ENCODE assay signal across 8 mouse cellular contexts in the genomic region with DNA sequence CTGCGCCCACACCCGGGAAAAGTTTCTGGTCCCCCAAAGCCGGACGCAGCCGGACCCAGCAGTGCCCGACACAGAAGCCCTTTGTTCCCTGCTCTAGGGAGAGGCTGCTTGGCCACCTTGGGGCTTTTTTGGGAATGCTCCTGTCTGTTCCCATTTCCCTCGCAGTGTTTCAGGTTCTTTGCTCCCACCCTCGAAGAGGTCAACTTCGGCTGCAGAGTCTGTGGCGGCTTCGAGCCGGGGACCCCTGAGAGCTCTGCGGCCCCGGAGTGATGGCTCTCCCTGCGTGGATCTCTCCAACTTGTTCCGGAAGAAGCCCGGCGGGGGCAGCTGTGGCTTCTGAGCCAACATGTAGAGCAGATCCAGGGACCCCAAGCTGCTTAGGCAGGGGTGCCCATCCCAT.
DNase-seq lines count a peak whose midpoint lies in the region; ATAC-seq and TF ChIP-seq lines count a peak whose summit lies in the region.
"Not testable (repeated sequence)": the region's sequence is repeated elsewhere in the genome, so short reads cannot be mapped to it uniquely, and the experiment has no call there.

No protein-coding gene starts in this region.

- 54% methylated on average over 18 of the region's 18 CpGs for WGBS in embryonic facial prominence, embryonic 10.5 days
- 61% methylated on average over 18 of the region's 18 CpGs for WGBS in forebrain, postnatal 0 days
- WGBS in hindbrain, embryonic 11.5 days, result 44% methylated on average over 18 of the region's 18 CpGs
- 42% methylated on average over 18 of the region's 18 CpGs for WGBS in kidney, postnatal 0 days
- WGBS in liver, embryonic 11.5 days, result 33% methylated on average over 18 of the region's 18 CpGs
- WGBS in midbrain, embryonic 11.5 days, result 56% methylated on average over 18 of the region's 18 CpGs

- H3K36me3 ChIP-seq in embryonic facial prominence, embryonic 10.5 days (replicated peaks); forebrain, postnatal 0 days (ENCODE audit: insufficient read depth); hindbrain, embryonic 11.5 days (ENCODE audit: control insufficient read depth, insufficient read depth, low read length); kidney, postnatal 0 days (ENCODE audit: insufficient read depth, low read length); liver, embryonic 11.5 days (ENCODE audit: control insufficient read depth, insufficient read depth, low read length); midbrain, embryonic 11.5 days (ENCODE audit: control insufficient read depth, insufficient read depth, low read length): not testable (repeated sequence)

- peak overlapping the region; percentile 18; the same call in 1 of the 2 replicates for H3K9ac ChIP-seq in forebrain, postnatal 0 days
- not testable (repeated sequence) for H3K9ac ChIP-seq in hindbrain, embryonic 11.5 days (ENCODE audit: low read depth, low read length); kidney, postnatal 0 days (ENCODE audit: low read depth, low read length); liver, embryonic 11.5 days (ENCODE audit: low read depth, low read length); midbrain, embryonic 11.5 days (ENCODE audit: low read length)

- not testable (repeated sequence) for H3K4me1 ChIP-seq in embryonic facial prominence, embryonic 10.5 days; forebrain, postnatal 0 days (ENCODE audit: insufficient read depth); hindbrain, embryonic 11.5 days (replicated peaks; ENCODE audit: control insufficient read depth, insufficient read depth, low read length); kidney, postnatal 0 days (replicated peaks; ENCODE audit: insufficient read depth, low read length); liver, embryonic 11.5 days (replicated peaks; ENCODE audit: control insufficient read depth, insufficient read depth, low read length); midbrain, embryonic 11.5 days (ENCODE audit: control insufficient read depth, insufficient read depth, low read length)

- ATAC-seq in forebrain, postnatal 0 days; hindbrain, embryonic 11.5 days (ENCODE audit: low FRiP score); kidney, postnatal 0 days (replicated peaks; ENCODE audit: low FRiP score, low read depth); liver, embryonic 11.5 days (replicated peaks; ENCODE audit: low FRiP score); midbrain, embryonic 11.5 days (ENCODE audit: low FRiP score): not testable (repeated sequence)

- H3K27ac ChIP-seq in embryonic facial prominence, embryonic 10.5 days (replicated peaks), result peak overlapping the region; percentile 65; the same call in 1 of the 2 replicates
- not testable (repeated sequence) for H3K27ac ChIP-seq in forebrain, postnatal 0 days (ENCODE audit: low read depth, low read length); hindbrain, embryonic 11.5 days (ENCODE audit: low read depth, low read length); kidney, postnatal 0 days; liver, embryonic 11.5 days (ENCODE audit: low read depth, low read length); midbrain, embryonic 11.5 days (ENCODE audit: low read depth, low read length)

- H3K27me3 ChIP-seq in embryonic facial prominence, embryonic 10.5 days (replicated peaks; ENCODE audit: low read depth, poor library complexity, severe bottlenecking); forebrain, postnatal 0 days (ENCODE audit: insufficient read depth, low read length); hindbrain, embryonic 11.5 days (ENCODE audit: control insufficient read depth, insufficient read depth, low read length); kidney, postnatal 0 days (ENCODE audit: insufficient read depth, low read length); liver, embryonic 11.5 days (replicated peaks; ENCODE audit: control insufficient read depth, insufficient read depth, low read length); midbrain, embryonic 11.5 days (ENCODE audit: control insufficient read depth, insufficient read depth, low read length): not testable (repeated sequence)

- DNase-seq in embryonic facial prominence, embryonic 10.5 days (ENCODE audit: low spot score), result peak; percentile 10
- DNase-seq in forebrain, postnatal 0 days, result peak; percentile 0
- peak; percentile 0 for DNase-seq in hindbrain, embryonic 11.5 days (ENCODE audit: low spot score)
- DNase-seq in kidney, postnatal 0 days (ENCODE audit: low spot score), result not testable (repeated sequence)
- DNase-seq in liver, embryonic 11.5 days (ENCODE audit: low spot score), result peak; percentile 30
- peak; percentile 68 for DNase-seq in midbrain, embryonic 11.5 days (ENCODE audit: low spot score, missing footprints)
- DNase-seq in right cerebral cortex, adult 2 months (ENCODE audit: low spot score in 2 of 2), result peak; percentile 1 to 2
- peak; percentile 2 for DNase-seq in yolk sac, embryonic 10.5 days (ENCODE audit: low spot score)

- TF ChIP-seq CTCF in forebrain, postnatal 0 days (IDR thresholded peaks at IDR 0.05; ENCODE audit: low read depth); kidney, postnatal 0 days (IDR thresholded peaks at IDR 0.05; ENCODE audit: low read depth): not testable (repeated sequence)

- peaks cover 31% of the 10 kb centered on the region for H3K9me3 ChIP-seq in embryonic facial prominence, embryonic 10.5 days
- not testable (repeated sequence) for H3K9me3 ChIP-seq in forebrain, postnatal 0 days (ENCODE audit: low read length); hindbrain, embryonic 11.5 days (ENCODE audit: control insufficient read depth, low read length); kidney, postnatal 0 days (replicated peaks; ENCODE audit: low read length); liver, embryonic 11.5 days (ENCODE audit: control insufficient read depth, low read length); midbrain, embryonic 11.5 days (ENCODE audit: control insufficient read depth, low read length)

- not testable (repeated sequence) for H3K4me2 ChIP-seq in forebrain, postnatal 0 days (ENCODE audit: low read depth); hindbrain, embryonic 11.5 days (replicated peaks; ENCODE audit: low read depth, low read length); midbrain, embryonic 11.5 days
- H3K4me2 ChIP-seq in kidney, postnatal 0 days (ENCODE audit: low read length), result peak overlapping the region; percentile 45
- peak overlapping the region; percentile 51 for H3K4me2 ChIP-seq in liver, embryonic 11.5 days

- peak overlapping the region; percentile 56 for H3K4me3 ChIP-seq in embryonic facial prominence, embryonic 10.5 days
- H3K4me3 ChIP-seq in forebrain, postnatal 0 days (ENCODE audit: low read depth, low read length), result peak overlapping the region; percentile 11
- H3K4me3 ChIP-seq in hindbrain, embryonic 11.5 days (ENCODE audit: low read depth, low read length), result peak overlapping the region; percentile 25
- peak overlapping the region; percentile 31 for H3K4me3 ChIP-seq in kidney, postnatal 0 days (replicated peaks; ENCODE audit: low read depth, low read length)
- H3K4me3 ChIP-seq in liver, embryonic 11.5 days (ENCODE audit: low read depth, low read length), result peak overlapping the region; percentile 50
- H3K4me3 ChIP-seq in midbrain, embryonic 11.5 days (ENCODE audit: low read depth, low read length), result peak overlapping the region; percentile 27
